Mouse (Mus musculus): Measurements from ENCODE around the gene Itga9. TPM values are rescaled to one million over a fixed set of nuclear protein-coding genes. Genes with fewer than 3 reads are reported as not detected.
A peak's percentile ranks its signal among the peaks of the same experiment; 100 is the strongest.

Gene Itga9
- polyA plus RNA-seq, 1 experiment from 2014 or later: 23.8 TPM

GRCm38 (mm10) chr9:118915290-118915689 is 308.8 kb downstream of the Itga9 start:
- ATAC-seq (ENCODE audit: borderline replicate concordance, extremely low read depth, low FRiP score, low TSS enrichment): no peak
- Histone ChIP-seq H3K4me1 (peaks cover 8% of the 10 kb centered on the region), H3K27me3 (no peaks in the 10 kb centered on the region), H3K9ac (no peak overlapping the region), H3K9me3 (no peaks in the 10 kb centered on the region), H3K4me3 (no peak overlapping the region), H3K4me2 (no peak overlapping the region), H3K27ac (no peak overlapping the region), H3K36me3 (no peaks in the 10 kb centered on the region)
- 65% methylated on average over 5 of the region's 5 CpGs for WGBS

- peaks cover 12% of the 10 kb centered on the region for H3K4me1 ChIP-seq
- no peaks in the 10 kb centered on the region for H3K36me3 ChIP-seq
- no peaks in the 10 kb centered on the region for H3K27me3 ChIP-seq
- no peak overlapping the region for H3K4me2 ChIP-seq
- no peak overlapping the region for H3K27ac ChIP-seq
- H3K9me3 ChIP-seq: no peaks in the 10 kb centered on the region
- H3K4me3 ChIP-seq: no peak overlapping the region
- no peak for ATAC-seq (ENCODE audit: borderline replicate concordance, extremely low read depth, low FRiP score, low TSS enrichment)
- 66% methylated on average over 16 of the region's 16 CpGs for WGBS
- H3K9ac ChIP-seq: no peak overlapping the region
Measured at GRCm38 (mm10) chr9:118919672-118920186, 313.2 kb downstream of the Itga9 start.

- no peaks in the 10 kb centered on the region for H3K27me3 ChIP-seq
- H3K4me1 ChIP-seq: peaks cover 14% of the 10 kb centered on the region
- H3K36me3 ChIP-seq: no peaks in the 10 kb centered on the region
- H3K4me2 ChIP-seq: no peak overlapping the region
- H3K27ac ChIP-seq: no peak overlapping the region
- H3K4me3 ChIP-seq: no peak overlapping the region
- 35% methylated on average over 12 of the region's 12 CpGs for WGBS
- no peak overlapping the region for H3K9ac ChIP-seq
- ATAC-seq (ENCODE audit: borderline replicate concordance, extremely low read depth, low FRiP score, low TSS enrichment): no peak
- H3K9me3 ChIP-seq: no peaks in the 10 kb centered on the region
Measured at GRCm38 (mm10) chr9:118920798-118921515, 314.5 kb downstream of the Itga9 start.

GRCm38 (mm10) chr9:118921926-118922325 is 315.4 kb downstream of the Itga9 start:
- 72% methylated on average over 3 of the region's 3 CpGs for WGBS
- Histone ChIP-seq H3K4me3 (no peak overlapping the region), H3K4me2 (no peak overlapping the region), H3K27ac (no peak overlapping the region), H3K9ac (no peak overlapping the region), H3K9me3 (no peaks in the 10 kb centered on the region), H3K4me1 (peaks cover 14% of the 10 kb centered on the region), H3K36me3 (no peaks in the 10 kb centered on the region), H3K27me3 (no peaks in the 10 kb centered on the region)
- ATAC-seq (ENCODE audit: borderline replicate concordance, extremely low read depth, low FRiP score, low TSS enrichment): no peak

GRCm38 (mm10) chr9:118924554-118925085 is 318.1 kb downstream of the Itga9 start:
- H3K9ac ChIP-seq: peak overlapping the region; percentile 53; the same call in 1 of the 2 replicates
- no peak for ATAC-seq (ENCODE audit: borderline replicate concordance, extremely low read depth, low FRiP score, low TSS enrichment)
- 15% methylated on average over 16 of the region's 16 CpGs for WGBS

GRCm38 (mm10) chr9:118925286-118926110 is 319.0 kb downstream of the Itga9 start:
- H3K27ac ChIP-seq: peak overlapping the region; percentile 89
- H3K4me2 ChIP-seq: peak overlapping the region; percentile 88
- H3K9me3 ChIP-seq: no peaks in the 10 kb centered on the region
- H3K4me1 ChIP-seq: peaks cover 47% of the 10 kb centered on the region
- no peaks in the 10 kb centered on the region for H3K36me3 ChIP-seq
- H3K9ac ChIP-seq: peak overlapping the region; percentile 92
- under 1% methylated on average over 53 of the region's 53 CpGs for WGBS
- peak overlapping the region; percentile 86 for H3K4me3 ChIP-seq
- H3K27me3 ChIP-seq: no peaks in the 10 kb centered on the region
- peak; percentile 87 for ATAC-seq (ENCODE audit: borderline replicate concordance, extremely low read depth, low FRiP score, low TSS enrichment)

More at GRCm38 (mm10) chr9:118924554-118925085, 318.1 kb downstream of the Itga9 start:
- Histone ChIP-seq H3K27ac (peak overlapping the region; percentile 89), H3K9me3 (no peaks in the 10 kb centered on the region), H3K27me3 (no peaks in the 10 kb centered on the region), H3K4me2 (peak overlapping the region; percentile 88), H3K36me3 (no peaks in the 10 kb centered on the region), H3K4me3 (peak overlapping the region; percentile 86), H3K4me1 (peaks cover 39% of the 10 kb centered on the region)

GRCm38 (mm10) chr9:118926111-118926650 is 319.7 kb downstream of the Itga9 start, which contains the start of gene Ctdspl:
Ctdspl (plus strand) TSS chr9:118926453.
- H3K4me3 ChIP-seq: peak within 1 kb of the TSS; percentile 86
- peak within 1 kb of the TSS; percentile 89 for H3K27ac ChIP-seq
- peak within 1 kb of the TSS; percentile 88 for H3K4me2 ChIP-seq
- H3K9me3 ChIP-seq: no peaks in the 10 kb centered on the region
- WGBS: 0% methylated on average over 36 of the region's 73 CpGs
- ATAC-seq (ENCODE audit: borderline replicate concordance, extremely low read depth, low FRiP score, low TSS enrichment): peak; percentile 37
- H3K27me3 ChIP-seq: no peaks in the 10 kb centered on the region
- peak within 1 kb of the TSS; percentile 92 for H3K9ac ChIP-seq
- H3K4me1 ChIP-seq: peaks cover 47% of the 10 kb centered on the region
- no peaks in the 10 kb centered on the region for H3K36me3 ChIP-seq

- ATAC-seq (ENCODE audit: borderline replicate concordance, extremely low read depth, low FRiP score, low TSS enrichment): no peak
- 1% methylated on average over 49 of the region's 68 CpGs for WGBS
Measured at GRCm38 (mm10) chr9:118926688-118927321, 320.3 kb downstream of the Itga9 start.

GRCm38 (mm10) chr9:118927501-118927900 is 321.0 kb downstream of the Itga9 start:
- H3K4me2 ChIP-seq: peak overlapping the region; percentile 88
- no peaks in the 10 kb centered on the region for H3K27me3 ChIP-seq
- 5% methylated on average over 8 of the region's 8 CpGs for WGBS
- peak overlapping the region; percentile 89 for H3K27ac ChIP-seq
- H3K4me3 ChIP-seq: peak overlapping the region; percentile 86
- no peaks in the 10 kb centered on the region for H3K9me3 ChIP-seq
- peaks cover 51% of the 10 kb centered on the region for H3K4me1 ChIP-seq
- H3K9ac ChIP-seq: peak overlapping the region; percentile 92
- no peaks in the 10 kb centered on the region for H3K36me3 ChIP-seq
- 0 out of 2 replicates have a peak, but pooled peaks have one; percentile 6 for ATAC-seq (ENCODE audit: borderline replicate concordance, extremely low read depth, low FRiP score, low TSS enrichment)

More at GRCm38 (mm10) chr9:118926688-118927321, 320.3 kb downstream of the Itga9 start:
- Histone ChIP-seq H3K9me3 (no peaks in the 10 kb centered on the region), H3K4me3 (peak overlapping the region; percentile 86), H3K9ac (peak overlapping the region; percentile 92), H3K27ac (peak overlapping the region; percentile 89), H3K4me1 (peaks cover 51% of the 10 kb centered on the region), H3K36me3 (no peaks in the 10 kb centered on the region), H3K27me3 (no peaks in the 10 kb centered on the region), H3K4me2 (peak overlapping the region; percentile 88)

GRCm38 (mm10) chr9:118928007-118928406 is 321.5 kb downstream of the Itga9 start:
- no peaks in the 10 kb centered on the region for H3K27me3 ChIP-seq
- H3K36me3 ChIP-seq: no peaks in the 10 kb centered on the region
- H3K9me3 ChIP-seq: no peaks in the 10 kb centered on the region
- WGBS: 37% methylated on average over 2 of the region's 2 CpGs
- H3K27ac ChIP-seq: peak overlapping the region; percentile 89
- H3K9ac ChIP-seq: peak overlapping the region; percentile 92
- H3K4me3 ChIP-seq: peak overlapping the region; percentile 86
- peaks cover 51% of the 10 kb centered on the region for H3K4me1 ChIP-seq
- ATAC-seq (ENCODE audit: borderline replicate concordance, extremely low read depth, low FRiP score, low TSS enrichment): no peak
- peak overlapping the region; percentile 88 for H3K4me2 ChIP-seq

GRCm38 (mm10) chr9:118928656-118929055 is 322.2 kb downstream of the Itga9 start:
- H3K27ac ChIP-seq: peak overlapping the region; percentile 89
- H3K36me3 ChIP-seq: no peaks in the 10 kb centered on the region
- peak overlapping the region; percentile 88 for H3K4me2 ChIP-seq
- H3K4me3 ChIP-seq: peak overlapping the region; percentile 86
- H3K9ac ChIP-seq: peak overlapping the region; percentile 18; the same call in 1 of the 2 replicates
- no peaks in the 10 kb centered on the region for H3K27me3 ChIP-seq
- no peak for ATAC-seq (ENCODE audit: borderline replicate concordance, extremely low read depth, low FRiP score, low TSS enrichment)
- H3K4me1 ChIP-seq: peaks cover 51% of the 10 kb centered on the region
- no peaks in the 10 kb centered on the region for H3K9me3 ChIP-seq
- 19% methylated on average over 7 of the region's 7 CpGs for WGBS

All from lung, embryonic 15.5 days (tissue).